Mouse (Mus musculus): ENCODE measurements around the gene Mb21d2. TPM values are rescaled to one million over a fixed set of nuclear protein-coding genes. Genes with fewer than 3 reads are reported as not detected.

Mb21d2 gene
- total RNA-seq, 2 experiments from 2014 or later: 6.1 to 7.6 TPM

DNA sequence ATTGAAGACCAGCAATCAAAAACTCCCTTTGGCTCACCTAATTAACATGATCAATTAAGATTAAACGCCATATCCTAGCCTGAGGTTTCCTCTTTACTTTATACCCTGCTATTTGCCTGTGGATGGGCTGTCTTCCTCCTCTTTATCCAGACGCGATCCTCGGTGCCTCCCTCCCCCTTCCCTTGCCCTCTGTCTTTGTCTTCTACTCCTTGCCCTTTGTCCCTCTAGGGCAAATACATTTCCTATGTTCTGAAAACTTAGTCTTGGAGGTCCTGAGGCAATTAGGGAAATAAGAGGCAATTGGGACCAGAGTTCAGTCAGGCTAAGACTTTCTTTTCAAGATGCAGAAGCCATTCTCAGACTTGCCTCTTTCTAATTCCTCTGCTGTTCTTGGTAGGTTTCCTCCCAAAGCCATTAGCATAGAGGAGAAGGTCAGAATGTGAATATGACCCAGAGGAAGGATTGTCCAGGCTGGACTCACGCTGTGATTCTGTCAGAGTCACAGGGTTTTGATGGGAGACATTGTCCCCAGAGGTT, 110.7 kb downstream of the Mb21d2 start:
- no peak for DNase-seq
- intact Hi-C loops (cut with DNase I): no loop called here

DNA sequence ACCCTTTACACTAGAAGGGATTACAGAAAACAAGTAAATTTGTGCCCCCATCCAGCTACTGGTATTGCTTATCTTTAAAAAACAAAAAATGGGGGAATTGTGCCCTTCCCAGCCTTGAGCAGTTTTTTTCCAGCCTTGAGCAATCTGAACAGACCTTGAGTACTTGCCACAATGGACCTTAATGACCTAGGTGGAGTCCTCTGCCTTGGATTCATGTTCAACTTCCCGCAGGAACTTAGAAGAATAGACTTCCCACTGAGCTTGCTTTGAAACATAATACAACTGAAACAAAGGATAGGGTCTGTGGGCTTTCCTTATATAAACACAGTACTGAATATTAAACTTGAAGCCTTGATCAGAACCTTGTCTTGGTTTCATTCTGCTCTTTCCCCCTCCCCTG, 116.2 kb downstream of the Mb21d2 start:
- no peak for DNase-seq
- intact Hi-C loops (cut with DNase I): no loop called here

DNA sequence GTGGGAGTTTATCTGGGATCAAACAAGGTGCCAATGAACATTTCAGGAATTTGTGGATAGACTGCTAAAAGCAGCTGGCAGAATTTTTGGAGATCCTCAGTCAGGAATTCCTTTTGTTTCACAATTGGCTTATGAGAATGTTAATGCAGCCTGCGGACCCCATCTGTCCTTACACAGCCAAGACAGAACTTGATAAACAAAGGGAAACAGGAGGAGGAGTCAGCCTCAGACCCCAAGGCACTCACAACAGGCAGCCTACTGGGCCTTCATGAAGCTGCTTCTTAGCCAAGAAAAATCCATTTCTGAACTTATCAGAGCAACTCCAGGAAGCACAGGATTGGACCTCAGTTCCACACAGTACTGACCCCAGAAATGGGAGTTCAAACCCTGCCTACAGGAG, 120.4 kb downstream of the Mb21d2 start:
- no peak for DNase-seq
- intact Hi-C loops (cut with DNase I): no loop called here

- DNase-seq: peak; percentile 9 to 55
- intact Hi-C loops (cut with DNase I): loop anchor here (2.0 kb wide), 1 partner anchor 200 kb away; no protein-coding TSS in a partner anchor
Observed at GRCm38 (mm10) chr16:28793115-28793514, 136.4 kb downstream of the Mb21d2 start.

Other genes starting within 250 kb of the Mb21d2 start
- 10 to 100 TPM in 1 of 2 experiments, 1 to 10 TPM in 1; 7.2 to 22.1 TPM for gene Fgf12, start 176.6 kb downstream of the Mb21d2 start, total RNA-seq (2021)

Measured in heart, postnatal 14 days (tissue).